Mouse (Mus musculus) embryonic stem cell, embryonic (primary cell): ENCODE data around the gene Bcl2l15.

ENCODE experiments used
- CTCF ChIA-PET, 4 experiments: fragments of 300-600 bp in 2 of 4; fragments of 350-600 bp in 2 of 4; sonication (Branson Sonifier 250); formaldehyde crosslinking; loops; one replicate each; lab custom pipeline; 2022; ENCODE audit warnings: inconsistent platforms in 2 of 4; lab: Charles Lee
- POLR2A ChIA-PET, 4 experiments: fragments of 300-600 bp in 2 of 4; fragments of 350-600 bp in 2 of 4; sonication (Branson Sonifier 250); formaldehyde crosslinking; loops; one replicate each; lab custom pipeline; 2022; ENCODE audit warnings: antibody characterized with exemption in 4 of 4, inconsistent platforms in 1 of 4; lab: Charles Lee

The Bcl2l15 gene

GRCm38 (mm10) chr3:103851882-103852281 lies 19.5 kb downstream of the Bcl2l15 start:
- CTCF ChIA-PET: interaction anchor here (0.6 to 2.3 kb wide), 15 partner anchors 9 to 831 kb away, joined by 3 to 9 read pairs (median 3); partner anchors contain the start of genes Olfml3 (in 2 of the 4) and Rsbn1 (in 1 of the 4)
- POLR2A ChIA-PET: interaction anchor here in 3 of 4 experiments (0.7 to 3.2 kb wide), 15 partner anchors 9 to 432 kb away, joined by 3 to 18 read pairs (median 4); partner anchors contain the start of genes Ap4b1 (in 1 of the 3), Dclre1b (in 1 of the 3), Gm43064 (in 1 of the 3) and Ptpn22 (in 1 of the 3)

- CTCF ChIA-PET: interaction anchor here (0.6 to 2.3 kb wide), 13 partner anchors 8 to 1138 kb away, joined by 3 to 9 read pairs (median 3); partner anchors contain the start of gene Olfml3 (in 1 of the 4)
- POLR2A ChIA-PET: interaction anchor here in 3 of 4 experiments (0.7 to 3.2 kb wide), 11 partner anchors 8 to 643 kb away, joined by 3 to 18 read pairs (median 3); partner anchors contain the start of gene Ptpn22 (in 1 of the 3)
Observed at GRCm38 (mm10) chr3:103852565-103853299, 20.3 kb downstream of the Bcl2l15 start.

- ChIA-PET POLR2A (interaction anchor here in 1 of 4 experiments (0.8 kb wide), 1 partner anchor 33 kb away, joined by 3 read pairs; no protein-coding TSS in a partner anchor), CTCF (no interaction called here)
Observed at GRCm38 (mm10) chr3:103853804-103854203, 21.4 kb downstream of the Bcl2l15 start.

DNA sequence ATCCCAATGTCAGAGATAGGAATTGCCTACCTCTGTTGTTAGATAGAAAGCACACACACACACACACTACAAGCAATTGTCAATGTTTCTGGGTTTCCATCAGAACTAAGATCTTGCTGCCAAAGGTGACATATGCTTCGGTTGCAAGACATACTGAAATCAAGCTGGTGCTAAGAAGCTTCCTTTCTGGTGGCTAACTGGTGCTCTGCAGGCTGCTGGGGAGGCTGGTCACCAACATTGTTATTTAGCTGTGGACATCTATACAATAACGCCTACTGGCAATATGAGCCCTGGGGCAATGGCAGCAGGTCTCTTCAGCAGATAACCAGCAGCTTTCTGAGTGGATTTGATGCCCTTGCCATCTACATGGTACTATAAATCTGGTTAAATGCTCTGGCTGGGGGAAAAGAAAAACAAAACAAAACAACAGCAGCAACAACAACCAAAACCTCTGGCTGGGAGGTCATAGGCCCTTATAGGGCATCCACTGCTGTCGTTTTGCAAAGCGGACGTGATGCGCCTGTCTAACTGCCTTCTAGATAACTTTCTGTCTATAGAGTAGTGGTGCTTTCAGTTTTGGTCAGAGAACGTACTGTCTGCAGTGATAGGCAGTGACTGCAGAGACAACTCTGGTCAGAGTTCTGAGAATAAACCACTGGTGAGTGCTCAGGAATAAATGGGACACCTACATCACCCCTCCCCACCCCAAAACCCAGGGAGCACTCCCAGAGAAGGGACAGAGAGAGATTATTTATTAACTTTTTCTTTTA lies 24.8 kb downstream of the Bcl2l15 start:
- CTCF ChIA-PET: no interaction called here
- POLR2A ChIA-PET: interaction anchor here in 3 of 4 experiments (0.7 to 1.6 kb wide), 3 partner anchors 56 to 68 kb away, joined by 3 read pairs; partner anchors contain the start of gene Rsbn1 (in 2 of the 3)

DNA sequence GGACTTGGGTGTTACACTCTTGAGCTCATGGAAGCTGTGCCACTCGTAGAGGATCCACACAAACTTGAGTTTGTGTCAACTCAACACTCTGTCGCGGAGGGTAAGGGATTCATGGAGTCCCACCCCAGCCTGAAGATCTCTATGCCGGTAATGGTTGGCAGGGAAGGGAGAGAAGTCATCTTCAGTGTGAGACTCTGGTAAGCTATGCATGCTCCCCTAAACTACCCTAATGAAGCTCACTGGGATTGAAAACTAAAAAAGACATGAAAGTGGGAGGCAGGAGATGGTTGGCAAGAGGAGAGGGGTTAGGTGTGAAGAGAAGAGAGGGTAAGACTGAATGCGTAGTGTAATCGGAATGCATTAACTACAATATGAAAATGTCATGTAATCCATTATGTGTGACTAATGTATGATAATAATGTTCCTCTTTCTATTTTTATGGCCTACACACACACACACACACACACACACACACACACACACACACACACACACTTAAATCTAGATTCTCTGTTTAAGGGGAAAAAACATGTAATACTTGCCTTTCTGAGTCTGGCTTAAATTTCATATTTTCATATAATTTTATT lies 25.7 kb downstream of the Bcl2l15 start:
- ChIA-PET POLR2A (interaction anchor here in 2 of 4 experiments (0.9 to 1.4 kb wide), 2 partner anchors 18 to 56 kb away, joined by 3 read pairs; partner anchors contain the start of gene Rsbn1 (in 1 of the 2)), CTCF (no interaction called here)

- CTCF ChIA-PET: no interaction called here
- POLR2A ChIA-PET: interaction anchor here in 1 of 4 experiments (1.2 to 3.7 kb wide), 3 partner anchors 8 to 45 kb away, joined by 3 to 18 read pairs (median 3); no protein-coding TSS in a partner anchor
Observed at GRCm38 (mm10) chr3:103858881-103859801, 26.7 kb downstream of the Bcl2l15 start, which contains the start of gene Ptpn22. Gene Ptpn22, plus strand, starts transcription at chr3:103859795.

GRCm38 (mm10) chr3:103859851-103860391 lies 27.5 kb downstream of the Bcl2l15 start:
- POLR2A ChIA-PET: interaction anchor here in 1 of 4 experiments (0.6 to 3.7 kb wide), 4 partner anchors 9 to 253 kb away, joined by 3 to 18 read pairs (median 4); partner anchors contain the start of gene Rsbn1

DNA sequence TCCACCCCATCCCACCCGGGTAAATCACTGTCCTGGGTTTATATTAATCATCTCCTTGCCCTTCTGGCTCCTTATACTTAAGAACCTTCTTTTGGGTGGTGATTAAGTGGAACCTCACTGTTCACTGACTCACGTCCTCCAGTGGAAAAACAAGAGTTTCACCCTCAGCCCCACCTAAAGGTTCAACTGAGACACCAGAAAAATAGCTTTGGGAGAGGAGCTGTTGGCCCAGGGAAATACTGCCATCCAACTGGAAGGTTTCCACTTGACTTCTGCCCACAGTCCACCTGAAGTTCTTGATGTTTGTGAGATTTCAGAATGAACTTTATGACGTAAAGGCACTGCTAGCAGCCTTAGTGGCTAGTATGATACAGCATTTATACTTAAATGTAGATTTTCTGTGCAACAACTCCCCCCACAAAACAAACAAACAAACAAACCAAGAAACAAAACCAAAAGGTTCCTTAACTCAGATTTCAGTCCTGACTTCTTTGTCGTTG lies 30.4 kb downstream of the Bcl2l15 start:
- ChIA-PET POLR2A (interaction anchor here in 1 of 4 experiments (0.6 to 3.7 kb wide), 3 partner anchors 11 to 51 kb away, joined by 3 to 18 read pairs (median 3); partner anchors contain the start of gene Rsbn1), CTCF (no interaction called here)

More at GRCm38 (mm10) chr3:103859851-103860391, 27.5 kb downstream of the Bcl2l15 start:
- CTCF ChIA-PET: no interaction called here

DNA sequence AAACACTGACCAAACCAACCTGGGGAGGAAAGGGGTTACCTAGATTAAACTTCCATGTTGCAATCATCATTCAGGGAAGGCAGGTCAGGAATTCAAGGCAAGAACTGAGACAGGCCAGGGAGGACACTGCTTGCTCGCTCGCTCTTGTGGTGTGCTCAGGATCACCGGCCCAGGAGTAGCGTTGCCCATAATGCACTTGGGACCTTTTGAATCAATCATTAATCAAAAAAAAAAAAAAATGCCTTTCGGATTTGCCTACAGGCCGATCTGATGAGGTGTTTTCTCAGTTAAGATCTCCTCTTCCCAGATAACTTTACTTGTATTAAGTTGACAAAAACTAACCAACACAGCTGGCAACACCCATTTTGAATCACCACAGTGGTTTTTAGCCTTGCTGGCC lies 31.8 kb downstream of the Bcl2l15 start:
- ChIA-PET POLR2A (interaction anchor here in 1 of 4 experiments (1.0 kb wide), 1 partner anchor 13 kb away, joined by 3 read pairs; no protein-coding TSS in a partner anchor), CTCF (interaction anchor here in 2 of 4 experiments (0.6 to 1.1 kb wide), 2 partner anchors 8 to 12 kb away, joined by 4 to 5 read pairs; no protein-coding TSS in a partner anchor)

DNA sequence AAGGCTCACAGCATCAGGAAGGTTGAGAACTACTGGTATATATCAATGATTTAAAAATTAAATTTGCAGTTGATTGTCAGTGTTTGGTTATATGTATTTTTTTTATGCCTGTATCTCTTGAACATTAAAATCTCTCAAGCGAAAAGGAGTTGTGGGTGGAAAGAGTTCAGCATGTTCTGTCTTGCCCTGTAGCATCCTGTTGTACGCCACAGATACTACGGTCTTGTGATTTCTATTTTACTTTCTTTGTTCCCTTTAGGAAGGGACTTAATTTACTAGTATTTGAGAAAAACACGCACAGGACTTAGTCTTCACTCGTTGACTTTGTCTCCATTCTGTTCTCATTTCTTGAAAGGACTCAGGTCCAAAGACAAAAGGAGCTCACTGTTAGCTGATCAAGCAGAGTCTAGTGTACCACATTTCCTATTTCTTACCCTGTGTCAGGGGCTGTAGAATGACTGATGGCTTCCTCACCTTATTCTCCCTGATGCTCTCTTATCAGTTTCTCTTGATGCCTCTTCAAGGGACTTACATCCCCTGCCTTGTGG lies 35.1 kb downstream of the Bcl2l15 start:
- CTCF ChIA-PET: interaction anchor here in 1 of 4 experiments (0.6 kb wide), 1 partner anchor 21 kb away, joined by 3 read pairs; no protein-coding TSS in a partner anchor
- POLR2A ChIA-PET: no interaction called here

- ChIA-PET CTCF (interaction anchor here in 1 of 4 experiments (0.5 kb wide), 1 partner anchor 1601 kb away, joined by 3 read pairs; no protein-coding TSS in a partner anchor), POLR2A (no interaction called here)
Observed at GRCm38 (mm10) chr3:103868008-103868407, 35.6 kb downstream of the Bcl2l15 start.

GRCm38 (mm10) chr3:103872663-103873098 lies 40.3 kb downstream of the Bcl2l15 start:
- CTCF ChIA-PET: interaction anchor here in 2 of 4 experiments (0.6 to 1.0 kb wide), 2 partner anchors 8 to 20 kb away, joined by 3 to 4 read pairs; no protein-coding TSS in a partner anchor
- POLR2A ChIA-PET: interaction anchor here in 1 of 4 experiments (0.6 to 1.1 kb wide), 3 partner anchors 12 to 35 kb away, joined by 3 to 4 read pairs (median 3); no protein-coding TSS in a partner anchor

DNA sequence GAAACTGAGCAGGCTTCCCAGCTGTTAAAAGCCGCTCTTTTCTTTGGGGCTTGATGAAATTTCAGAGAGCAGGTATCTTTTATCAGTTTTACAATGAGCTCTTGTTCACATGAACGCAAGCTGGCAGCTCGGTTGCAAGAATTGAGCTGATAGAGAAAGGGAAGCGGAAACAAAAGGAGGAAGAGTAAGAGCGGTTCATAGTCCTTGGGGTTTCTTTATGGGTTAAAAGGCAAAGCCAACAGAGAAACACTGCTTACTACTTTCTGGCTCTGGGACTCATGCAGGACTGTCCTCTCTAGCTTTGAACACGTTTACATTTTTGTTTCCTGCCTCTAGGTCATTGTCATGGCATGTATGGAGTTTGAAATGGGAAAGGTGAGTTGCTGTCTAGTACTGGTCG lies 41.9 kb downstream of the Bcl2l15 start:
- ChIA-PET CTCF (no interaction called here), POLR2A (interaction anchor here in 2 of 4 experiments (0.5 to 1.1 kb wide), 2 partner anchors 84 to 103 kb away, joined by 3 read pairs; no protein-coding TSS in a partner anchor)

DNA sequence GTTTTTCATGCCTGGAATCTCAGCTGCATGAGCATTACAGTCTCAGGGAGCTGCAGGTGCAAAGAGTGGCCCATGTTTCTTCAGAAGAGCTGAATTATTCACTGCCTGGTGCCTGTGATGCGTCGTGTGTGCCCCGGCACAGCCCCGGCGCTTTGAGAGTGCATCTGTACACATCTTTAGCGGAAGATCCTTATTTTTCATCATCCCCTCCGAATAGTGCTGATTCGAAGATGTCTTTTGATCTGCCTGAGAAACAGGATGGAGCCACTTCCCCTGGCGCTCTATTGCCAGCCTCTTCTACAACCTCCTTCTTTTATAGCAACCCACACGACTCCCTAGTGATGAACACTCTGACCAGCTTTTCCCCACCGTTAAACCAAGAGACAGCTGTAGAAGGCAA lies 53.5 kb downstream of the Bcl2l15 start:
- POLR2A ChIA-PET: interaction anchor here in 2 of 4 experiments (0.9 to 1.1 kb wide), 3 partner anchors 35 to 76 kb away, joined by 3 read pairs; partner anchors contain the start of genes Ap4b1 (in 1 of the 2), Dclre1b (in 1 of the 2) and Gm43064 (in 1 of the 2)
- CTCF ChIA-PET: interaction anchor here in 2 of 4 experiments (1.0 to 1.6 kb wide), 2 partner anchors 35 to 148 kb away, joined by 4 read pairs; partner anchors contain the start of gene Olfml3 (in 1 of the 2)

DNA sequence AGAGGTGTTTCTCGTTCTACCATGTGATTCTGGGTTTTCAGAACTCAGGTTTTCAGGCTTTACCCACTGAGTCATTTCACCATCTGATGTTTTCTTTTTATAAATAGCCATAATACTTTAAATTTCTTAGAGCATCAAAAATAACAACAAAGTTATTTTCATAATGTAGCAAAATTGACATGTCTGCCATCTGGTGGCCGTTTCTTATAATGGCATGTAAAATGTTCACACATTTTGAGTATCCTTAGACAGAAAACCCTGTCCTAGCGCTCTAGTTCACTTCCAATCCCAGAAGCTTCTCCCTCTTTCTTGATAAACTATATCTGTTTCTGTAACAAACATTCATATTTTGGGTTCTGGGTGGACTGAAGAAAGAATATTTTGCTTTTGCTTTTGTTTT lies 55.2 kb downstream of the Bcl2l15 start:
- ChIA-PET CTCF (interaction anchor here in 2 of 4 experiments (0.7 to 1.3 kb wide), 6 partner anchors 20 to 235 kb away, joined by 3 to 9 read pairs (median 4); no protein-coding TSS in a partner anchor), POLR2A (interaction anchor here in 2 of 4 experiments (0.6 to 1.7 kb wide), 9 partner anchors 15 to 1537 kb away, joined by 3 to 11 read pairs (median 3); partner anchors contain the start of gene Rsbn1 (in 1 of the 2))
